Mouse (Mus musculus): ENCODE measurements at regions not wholly inside any gene's neighbourhood (a gene's known extent, or its start where the extent isn't known, plus 50 kb on each side); places are given as distances from the start of the nearest gene placed in this dataset.

DNA sequence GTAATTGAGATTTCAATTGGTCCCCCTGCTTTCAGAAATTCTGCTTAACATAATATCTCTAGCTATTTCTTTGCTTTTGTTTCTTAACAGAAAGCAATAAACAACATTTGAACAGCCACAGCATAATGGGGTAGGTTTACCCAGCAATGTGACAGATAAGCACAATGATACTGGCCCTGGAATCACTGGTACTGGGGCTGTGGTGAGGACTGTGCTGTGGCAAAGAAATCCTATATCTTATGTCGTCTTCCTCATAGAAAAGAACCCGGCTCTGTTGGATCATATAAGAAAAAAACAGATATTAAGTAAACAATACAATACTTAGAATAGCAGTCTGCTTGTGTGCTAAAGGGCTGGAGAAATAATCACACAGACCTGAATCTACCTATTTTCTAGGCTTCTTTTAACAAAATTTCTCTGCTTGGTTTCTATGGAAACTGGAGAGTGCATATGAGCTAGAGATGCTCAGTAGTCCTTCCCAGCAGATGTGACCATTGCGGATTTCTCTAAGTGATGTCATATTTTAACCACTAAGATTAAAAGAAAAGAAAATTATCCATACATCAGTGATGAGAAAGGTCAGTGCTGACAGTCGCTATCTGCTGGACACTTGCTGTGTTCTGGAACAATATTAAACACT, 119.8 kb upstream of the Gnao1 start:
- no peak for DNase-seq (ENCODE audit: low read depth, low spot score)

GRCm38 (mm10) chr8:93691375-93691774, 118.4 kb upstream of the Gnao1 start:
- no peak for DNase-seq (ENCODE audit: low read depth, low spot score)

DNA sequence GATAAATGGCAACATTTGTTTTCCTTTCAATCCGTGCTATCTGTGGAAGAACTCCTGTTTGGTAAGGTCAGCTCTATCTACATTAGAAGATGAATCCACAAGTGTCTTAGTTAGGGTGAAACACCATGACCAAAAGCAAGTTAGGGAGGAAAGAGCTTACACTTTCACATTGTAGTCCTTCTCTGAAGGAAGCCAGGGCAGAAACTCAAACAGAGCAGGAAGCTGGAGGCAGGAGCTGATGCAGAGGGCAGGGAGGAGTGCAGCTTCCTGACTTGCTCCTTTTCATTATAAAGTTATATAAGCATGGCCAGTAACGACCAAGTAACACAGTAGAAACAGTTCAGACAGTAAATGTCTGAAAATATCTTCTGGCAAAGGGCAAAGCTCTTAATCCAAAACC, 117.9 kb upstream of the Gnao1 start:
- DNase-seq (ENCODE audit: low read depth, low spot score), result no peak

DNA sequence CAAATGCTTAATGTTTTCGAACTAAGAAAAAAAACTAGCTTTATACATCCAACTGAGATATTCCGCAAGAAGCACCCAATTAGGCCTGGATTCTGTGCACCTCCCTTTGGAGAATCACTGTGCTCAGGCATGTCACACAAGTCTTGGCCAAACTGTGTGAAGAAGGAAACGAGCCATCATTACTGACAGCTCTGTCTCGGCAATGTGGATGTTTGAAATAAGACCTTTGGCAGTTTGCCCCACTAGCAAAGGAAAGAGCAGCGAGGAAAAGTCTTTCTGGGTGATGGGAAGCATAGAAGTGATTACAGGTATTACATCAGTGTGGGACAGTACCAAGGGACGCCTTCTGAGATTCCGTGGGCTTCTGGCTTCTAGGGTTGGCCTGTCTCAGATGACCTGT, 112.6 kb upstream of the Gnao1 start:
- DNase-seq (ENCODE audit: low read depth, low spot score), result no peak

GRCm38 (mm10) chr8:93698508-93698907, 111.3 kb upstream of the Gnao1 start:
- DNase-seq (ENCODE audit: low read depth, low spot score), result no peak

- DNase-seq (ENCODE audit: low read depth, low spot score), result no peak
Measured at GRCm38 (mm10) chr8:93701391-93701790, 108.4 kb upstream of the Gnao1 start.

DNA sequence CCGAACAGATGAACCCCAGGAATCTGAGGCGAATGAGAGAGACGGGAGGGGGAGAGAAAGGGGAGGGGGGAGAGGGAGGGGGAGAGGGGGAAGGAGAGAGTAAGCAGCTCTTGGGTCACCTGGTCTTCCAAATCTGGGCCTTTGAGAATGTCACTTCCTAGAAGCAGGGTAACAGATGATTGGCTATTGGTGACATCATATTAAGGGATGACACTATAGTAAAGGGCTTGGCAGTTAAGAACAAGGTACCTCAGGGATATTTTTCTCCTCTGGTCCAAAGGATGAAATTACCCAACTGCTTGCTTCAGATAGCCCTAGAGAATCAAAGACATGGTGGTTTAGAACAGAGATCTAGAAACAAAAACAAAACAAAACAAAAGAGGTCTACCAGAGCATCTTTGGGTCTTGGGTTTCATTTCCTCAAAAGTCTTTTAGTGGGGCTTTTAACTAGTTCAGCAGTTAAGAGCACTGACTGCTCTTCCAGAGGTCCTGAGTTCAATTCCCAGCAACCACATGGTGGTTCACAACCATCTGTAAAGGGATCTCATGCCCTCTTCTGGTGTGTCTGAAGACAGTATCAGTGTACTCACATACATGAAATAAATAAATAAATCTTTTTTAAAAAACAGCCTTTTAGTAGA, 97.6 kb upstream of the Gnao1 start:
- no peak for DNase-seq (ENCODE audit: low read depth, low spot score)

GRCm38 (mm10) chr8:93713221-93713620, 96.5 kb upstream of the Gnao1 start:
- no peak for DNase-seq (ENCODE audit: low read depth, low spot score)

DNA sequence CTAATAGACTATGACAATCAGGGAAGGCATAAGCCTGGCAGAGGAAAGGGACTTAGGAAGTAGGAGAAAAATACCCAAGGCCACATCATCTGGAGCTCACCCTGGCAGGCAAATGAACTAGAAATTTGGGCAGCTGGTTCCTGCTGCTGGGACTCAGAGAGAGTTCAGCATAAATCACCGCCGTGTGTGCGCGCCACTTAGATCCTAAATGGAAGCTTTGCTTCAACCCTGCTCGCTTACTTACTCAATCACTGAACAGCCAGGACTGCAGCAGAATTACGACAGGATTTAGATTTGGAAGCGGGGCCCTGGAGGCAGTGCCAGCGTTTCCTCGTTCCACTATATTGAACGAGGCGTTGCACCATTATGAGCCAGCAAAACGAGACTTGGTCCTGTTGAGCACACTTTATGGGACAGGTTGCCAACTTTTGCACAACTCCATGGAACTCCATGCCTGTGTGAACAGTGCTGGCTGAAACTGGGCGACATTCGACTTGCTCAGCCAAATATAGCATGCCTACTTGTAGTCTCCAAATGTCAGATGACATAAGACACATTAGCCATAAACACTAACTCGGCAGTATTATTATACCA, 84.8 kb upstream of the Gnao1 start:
- no peak for DNase-seq (ENCODE audit: low read depth, low spot score)

DNA sequence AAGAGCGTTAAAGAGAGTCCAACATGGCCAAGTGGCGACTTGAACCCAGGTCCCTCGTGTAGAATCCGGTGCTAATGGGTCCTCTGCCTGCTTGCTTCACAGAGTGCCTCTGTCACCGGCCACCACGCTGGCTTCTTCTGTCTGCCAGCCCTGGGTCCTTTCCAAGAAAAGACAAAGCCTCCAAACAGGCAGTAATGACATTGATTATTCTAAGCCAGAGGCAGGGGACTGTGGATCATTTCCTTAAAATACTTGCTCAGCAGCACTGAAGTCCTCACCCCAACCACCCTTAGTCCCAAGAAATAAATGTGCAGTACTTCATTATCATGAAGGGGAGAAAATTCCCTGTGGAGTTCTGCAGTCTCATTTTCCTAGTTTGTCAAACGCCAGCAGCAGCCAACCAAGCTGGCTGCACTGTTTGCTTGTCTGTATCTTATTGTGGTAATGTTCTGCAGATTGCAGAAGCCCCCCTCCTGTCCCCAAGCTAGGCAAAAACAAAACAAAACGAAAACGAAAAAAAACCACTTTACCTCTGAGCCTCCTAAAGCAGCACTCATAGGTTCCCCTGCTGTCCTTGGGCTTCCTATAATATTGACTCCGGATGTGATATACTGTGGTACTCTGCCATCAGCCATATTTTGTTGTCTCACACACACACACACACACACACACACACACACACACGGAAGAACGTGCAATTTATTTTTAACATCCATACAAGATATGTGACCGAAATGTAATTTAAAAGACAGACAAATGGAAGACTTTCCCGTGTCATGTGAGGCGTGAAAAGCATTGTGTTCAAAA, 80.4 kb upstream of the Gnao1 start:
- DNase-seq (ENCODE audit: low read depth, low spot score), result no peak

- DNase-seq (ENCODE audit: low read depth, low spot score), result no peak
Measured at GRCm38 (mm10) chr8:93730738-93731700, 78.7 kb upstream of the Gnao1 start.

DNA sequence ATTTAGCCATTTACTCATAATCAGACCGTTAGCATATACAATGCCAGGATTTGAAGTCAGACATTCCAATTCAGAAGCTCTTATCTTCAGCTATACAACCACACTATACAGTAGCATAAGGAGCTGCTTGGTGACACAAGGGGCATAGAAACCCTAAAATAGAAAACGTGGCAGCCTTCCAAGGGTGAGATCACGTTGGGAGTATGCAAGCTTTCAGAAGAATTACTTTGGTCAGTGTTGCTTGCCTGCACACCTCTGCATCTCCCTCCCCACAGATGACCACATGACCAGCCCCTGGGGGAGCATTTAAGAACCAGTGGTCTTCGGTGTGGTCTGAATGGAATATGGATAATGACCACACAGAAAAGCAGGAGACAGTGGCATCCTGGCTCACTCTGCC, 74.9 kb upstream of the Gnao1 start:
- DNase-seq (ENCODE audit: low read depth, low spot score), result no peak

DNA sequence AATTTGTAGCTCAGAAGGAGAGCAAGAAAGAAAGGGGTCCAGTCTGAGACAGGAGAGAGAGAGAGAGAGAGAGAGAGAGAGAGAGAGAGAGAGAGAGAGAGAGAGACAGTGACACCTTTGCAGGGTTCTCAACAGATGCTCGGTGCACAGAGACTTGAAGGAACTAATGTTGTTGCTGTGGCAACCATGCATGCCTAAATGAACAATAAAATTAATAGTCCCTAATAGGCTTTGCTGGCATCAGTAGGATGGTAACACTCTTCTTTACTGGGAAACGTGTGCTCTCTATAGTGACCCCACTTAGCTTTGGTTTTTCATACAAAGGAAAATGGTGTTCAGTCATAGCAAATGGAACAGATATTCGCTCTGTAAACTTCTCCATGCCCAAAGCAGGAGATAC, 69.5 kb upstream of the Gnao1 start:
- DNase-seq (ENCODE audit: low read depth, low spot score), result no peak

GRCm38 (mm10) chr8:93748720-93749119, 61.0 kb upstream of the Gnao1 start:
- DNase-seq (ENCODE audit: low read depth, low spot score), result peak; percentile 11

DNA sequence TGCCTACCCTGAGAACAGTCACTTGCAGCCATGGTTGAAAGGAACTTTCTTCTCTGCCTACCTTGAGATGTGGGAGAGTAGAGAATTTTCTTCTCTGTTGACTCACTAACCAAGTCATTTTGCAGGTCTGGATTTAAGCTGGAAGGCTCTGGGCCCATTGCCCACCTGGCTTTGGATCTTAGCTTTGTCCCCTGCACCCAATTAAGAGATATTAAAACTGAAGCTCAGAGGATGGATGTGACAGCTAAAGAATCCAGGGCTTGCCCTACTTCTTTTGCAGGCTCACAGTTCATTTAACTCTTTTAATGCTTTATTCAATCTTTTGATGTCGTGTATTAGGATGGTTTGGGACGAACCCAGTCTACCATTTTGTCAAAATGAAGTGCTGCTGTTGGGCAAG, 58.8 kb upstream of the Gnao1 start:
- no peak for DNase-seq (ENCODE audit: low read depth, low spot score)

GRCm38 (mm10) chr8:93755981-93756380, 53.8 kb upstream of the Gnao1 start:
- DNase-seq (ENCODE audit: low read depth, low spot score), result no peak
